Mouse (Mus musculus): Measurements from ENCODE around the gene Mindy1.

GRCm38 (mm10) chr3:95275161-95275560 lies 6.0 kb upstream of the Mindy1 start:
- TF ChIP-seq CTCF (IDR thresholded peaks at IDR 0.05; ENCODE audit: borderline replicate concordance, insufficient read depth, low read depth, low read length): no peak
- no peak for TF ChIP-seq POLR2A (IDR thresholded peaks at IDR 0.05; ENCODE audit: borderline replicate concordance, insufficient read depth, low read length)

Measured in cerebellum, adult 2 months (tissue).